In genomic region chr9:83576689-83577057, GRCm38 (mm10) we compare ENCODE assay signal across 8 mouse cellular contexts. TPM values are rescaled to one million over a fixed set of nuclear protein-coding genes. Genes with fewer than 3 reads are reported as not detected.
DNase-seq lines count a peak whose midpoint lies in the region; ATAC-seq lines count a peak whose summit lies in the region.

No protein-coding gene starts in this region.

- H3K9me3 ChIP-seq in neural tube, embryonic 11.5 days (ENCODE audit: control insufficient read depth, low read length): no peaks in the 10 kb centered on the region
- no peaks in the 10 kb centered on the region for H3K9me3 ChIP-seq in midbrain, embryonic 11.5 days (ENCODE audit: control insufficient read depth, low read length)

- H3K4me2 ChIP-seq in neural tube, embryonic 11.5 days (ENCODE audit: low read depth): no peak overlapping the region
- no peak overlapping the region for H3K4me2 ChIP-seq in midbrain, embryonic 11.5 days

- H3K4me3 ChIP-seq in neural tube, embryonic 11.5 days (ENCODE audit: low read depth, low read length): no peak overlapping the region
- H3K4me3 ChIP-seq in midbrain, embryonic 11.5 days (ENCODE audit: low read depth, low read length): no peak overlapping the region

- no peaks in the 10 kb centered on the region for H3K27me3 ChIP-seq in neural tube, embryonic 11.5 days (ENCODE audit: control insufficient read depth, insufficient read depth, low read length)
- no peaks in the 10 kb centered on the region for H3K27me3 ChIP-seq in midbrain, embryonic 11.5 days (ENCODE audit: control insufficient read depth, insufficient read depth, low read length)

- H3K4me1 ChIP-seq in neural tube, embryonic 11.5 days (ENCODE audit: control insufficient read depth, insufficient read depth, low read length): no peaks in the 10 kb centered on the region
- H3K4me1 ChIP-seq in midbrain, embryonic 11.5 days (ENCODE audit: control insufficient read depth, insufficient read depth, low read length): no peaks in the 10 kb centered on the region; the same call in 1 of the 2 replicates

- ATAC-seq in neural tube, embryonic 11.5 days (ENCODE audit: insufficient read depth, low FRiP score, low TSS enrichment): no peak
- ATAC-seq in activated CD4-positive, CD25-positive, alpha-beta regulatory T cell, adult 4 months: peak; percentile 26
- ATAC-seq in inflammation-experienced regulatory T-cells, adult 6 months: peak; percentile 17
- peak; percentile 80 for ATAC-seq in midbrain, embryonic 11.5 days (ENCODE audit: low FRiP score)
- no peak for ATAC-seq in erythroblast, adult 5-6 weeks (replicated peaks; ENCODE audit: low FRiP score, poor library complexity, severe bottlenecking)

- no peaks in the 10 kb centered on the region for H3K36me3 ChIP-seq in neural tube, embryonic 11.5 days (ENCODE audit: control insufficient read depth, insufficient read depth, low read length)
- no peaks in the 10 kb centered on the region for H3K36me3 ChIP-seq in midbrain, embryonic 11.5 days (ENCODE audit: control insufficient read depth, insufficient read depth, low read length)

- 38% methylated on average over 3 of the region's 3 CpGs for WGBS in neural tube, embryonic 11.5 days
- WGBS in midbrain, embryonic 11.5 days: 23% methylated on average over 3 of the region's 3 CpGs

- H3K27ac ChIP-seq in neural tube, embryonic 11.5 days (ENCODE audit: low read depth, low read length): no peak overlapping the region
- no peak overlapping the region for H3K27ac ChIP-seq in midbrain, embryonic 11.5 days (ENCODE audit: low read depth, low read length)

- no peak overlapping the region for H3K9ac ChIP-seq in neural tube, embryonic 11.5 days (ENCODE audit: low read length)
- H3K9ac ChIP-seq in midbrain, embryonic 11.5 days (ENCODE audit: low read length): no peak overlapping the region

- peak; percentile 57 for DNase-seq in neural tube, embryonic 11.5 days (ENCODE audit: low spot score)
- DNase-seq in neural tube, embryonic 10.5 days (ENCODE audit: extremely low spot score, low spot score): no peak
- DNase-seq in embryo, embryonic 10 days (ENCODE audit: low spot score): peak; percentile 77
- peak; percentile 90 for DNase-seq in midbrain, embryonic 11.5 days (ENCODE audit: low spot score, missing footprints)
- no peak for DNase-seq in natural killer cell, adult 2 months (ENCODE audit: low spot score in 2 of 2)

RNA-seq across cellular contexts. Expression of gene Sh3bgrl2, which starts 28.5 kb away (rescaled TPM):
- 7.7 and 10.5 TPM in 2 replicates for polyA plus RNA-seq in neural tube, embryonic 11.5 days (2014; fragmentation: Nextera tagmentation; extraction: Ambion mirVana)
- polyA plus RNA-seq in activated CD4-positive, CD25-positive, alpha-beta regulatory T cell, adult 4 months (2017; shearing (Covaris generic)): 10 to 100 TPM in 1 of 2 experiments, 1 to 10 TPM in 1; 7.2 to 11.8 TPM
- 10 to 100 TPM in 2 of 3 experiments, under 1 TPM in 1; 0.96 to 17.1 (median 11.0) TPM for polyA plus RNA-seq in inflammation-experienced regulatory T-cells, adult 6 months (2017; shearing (Covaris generic))
- polyA plus RNA-seq in midbrain, embryonic 11.5 days (2014; fragmentation: Nextera tagmentation; extraction: Ambion mirVana): 10.1 and 12.2 TPM in 2 replicates
- total RNA-seq in erythroblast, adult 5-6 weeks (2015; ENCODE audit: low replicate concordance): 0.84 TPM in 1 of 2 replicates, not detected in the other
- 0.17 TPM in 1 of 2 replicates, not detected in the other for total RNA-seq in erythroblast, adult 5-6 weeks (2017; ENCODE audit: low replicate concordance)

Comparison
In these comparisons a context has a peak if more than half of its experiments do, and no peak if none do; other contexts are left out.
1. DNase-seq: peak in neural tube, embryonic 11.5 days (single experiment), embryo, embryonic 10 days (single experiment) and midbrain, embryonic 11.5 days (single experiment); none in neural tube, embryonic 10.5 days (single experiment) and natural killer cell, adult 2 months (0 of 2).
2. ATAC-seq: peak in activated CD4-positive, CD25-positive, alpha-beta regulatory T cell, adult 4 months (single experiment), inflammation-experienced regulatory T-cells, adult 6 months (single experiment) and midbrain, embryonic 11.5 days (single experiment); none in neural tube, embryonic 11.5 days (single experiment) and erythroblast, adult 5-6 weeks (single experiment).